Mouse (Mus musculus) lung, postnatal 25 days (tissue): ENCODE measurements around the gene Ccl25.
A peak's percentile ranks its signal among the peaks of the same experiment; 100 is the strongest.

ENCODE experiments used
- DNase-seq: peaks from one replicate; pipeline ENCODE4 v3.0.0; 2022; ENCODE audit warnings: low spot score

The Ccl25 gene

DNA sequence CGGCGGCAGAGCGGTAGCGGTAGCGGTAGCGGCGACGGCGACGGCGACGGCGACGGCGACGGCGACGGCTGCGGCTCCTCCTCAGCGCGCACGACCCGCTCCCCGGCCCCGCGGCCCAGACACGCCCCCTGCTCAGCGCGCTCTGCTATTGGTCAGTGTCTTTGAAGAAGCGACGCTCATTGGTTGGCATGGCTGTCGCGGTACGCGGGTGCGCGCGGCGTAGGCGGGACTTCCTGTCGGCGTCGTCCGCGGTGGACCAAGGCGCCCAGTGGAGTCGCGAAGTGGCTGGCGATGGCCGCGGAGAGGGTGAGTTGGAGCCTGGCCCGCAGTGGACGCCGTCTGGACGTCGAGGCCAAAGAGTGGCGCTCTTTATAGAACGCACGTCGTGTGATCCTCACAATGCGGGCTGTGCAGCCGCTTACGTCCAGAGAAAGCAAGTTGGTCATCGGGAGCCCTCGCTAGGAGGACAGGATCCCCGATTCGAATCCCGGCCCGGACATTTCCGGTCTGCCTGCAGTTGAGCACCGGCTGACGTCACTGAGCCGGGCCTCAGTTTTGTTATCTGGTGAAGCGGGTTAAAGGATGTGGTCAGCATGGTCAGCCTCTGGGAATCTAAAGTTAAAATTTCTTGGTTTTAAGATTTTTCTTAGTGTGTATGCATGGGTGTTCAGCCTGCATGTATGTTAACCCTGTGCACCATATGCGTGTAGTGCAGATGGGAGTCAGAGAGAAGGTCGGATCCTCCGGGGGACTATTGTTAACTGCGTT lies at the start of gene Ccl25, which contains the start of gene Elavl1:
Gene Ccl25 (plus strand): TSS at position 228 of the 768 bp plus-strand sequence.
Gene Elavl1 (minus strand): TSS at position 431 of the 768 bp plus-strand sequence.
- DNase-seq: peak; percentile 95

DNA sequence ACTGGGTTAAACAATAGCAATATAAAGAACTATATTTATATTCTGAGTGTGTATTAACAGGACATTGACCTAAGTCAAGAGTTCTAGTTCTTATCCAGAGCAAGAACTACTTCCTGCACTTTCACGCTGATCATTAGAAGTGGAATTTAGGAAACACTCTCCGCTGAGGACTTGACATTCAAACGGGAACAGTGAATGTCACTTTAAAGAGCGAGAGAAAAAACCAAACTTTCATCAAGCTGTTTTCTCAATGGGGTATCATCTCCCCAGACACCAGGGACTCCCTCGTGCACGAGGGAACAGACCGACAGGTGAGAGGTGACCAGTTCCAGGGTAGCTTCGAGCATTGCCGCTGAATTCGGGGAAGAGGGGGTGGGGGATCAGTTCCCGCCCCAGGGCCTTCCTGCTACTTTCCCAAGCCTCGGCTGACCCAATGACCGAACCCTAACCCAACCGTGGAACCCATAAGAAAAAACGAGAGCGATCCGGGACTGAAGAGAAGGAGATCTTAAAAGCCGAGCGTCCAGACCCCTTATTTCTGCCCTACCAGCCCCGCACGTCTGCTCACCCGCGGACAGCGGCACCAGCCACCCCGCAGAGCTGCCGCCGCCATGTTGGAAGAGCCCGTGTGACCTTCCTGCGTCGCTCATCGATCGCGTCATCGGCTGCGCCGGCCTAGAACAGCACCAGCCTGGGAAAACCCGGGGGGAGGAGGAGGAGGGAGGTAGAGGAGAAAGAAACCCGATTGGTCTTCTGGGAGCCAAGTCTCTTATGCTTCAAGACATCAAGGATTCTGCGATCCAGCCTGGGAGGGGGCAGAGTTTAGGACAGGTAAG lies 49.5 kb upstream of the Ccl25 start, which contains the start of gene Timm44:
Gene Timm44 (minus strand): TSS at position 639 of the 836 bp plus-strand sequence.
- peak; percentile 95 for DNase-seq

DNA sequence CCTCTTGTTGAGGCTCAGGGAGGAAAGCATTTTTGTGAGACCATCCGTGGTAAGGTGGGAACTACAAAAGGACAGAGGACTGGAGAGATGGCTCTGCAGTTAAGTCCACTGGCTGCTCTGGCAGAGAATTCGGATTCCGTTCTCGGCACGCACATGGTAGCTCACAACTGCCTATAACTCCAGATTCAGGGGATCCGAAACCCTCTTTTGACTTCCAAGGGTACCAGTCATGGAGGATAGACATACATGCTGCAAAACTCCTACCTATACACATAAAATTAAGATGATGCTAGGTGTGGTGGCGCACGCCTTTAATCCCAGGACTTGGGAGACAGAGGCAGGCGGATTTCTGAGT lies 48.9 kb upstream of the Ccl25 start:
- DNase-seq: no peak

DNA sequence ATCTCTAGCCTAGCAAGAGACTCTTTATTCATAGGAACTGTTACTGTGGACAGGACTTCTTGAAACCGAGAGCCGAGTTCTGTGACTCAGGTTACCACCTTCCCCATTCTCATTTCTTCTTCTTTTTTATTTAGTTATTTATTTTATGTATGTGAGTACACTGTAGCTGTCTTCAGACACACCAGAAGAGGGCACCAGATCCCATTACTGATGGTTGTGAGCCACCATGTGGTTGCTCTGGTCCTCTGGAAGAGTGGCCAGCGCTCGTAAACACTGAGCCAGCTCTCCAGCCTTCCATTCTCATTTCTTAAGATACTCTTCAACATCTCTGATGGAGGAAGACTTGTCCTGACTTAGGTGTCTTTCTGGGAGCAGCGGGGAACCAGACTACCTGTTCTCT lies 32.3 kb upstream of the Ccl25 start:
- no peak for DNase-seq

DNA sequence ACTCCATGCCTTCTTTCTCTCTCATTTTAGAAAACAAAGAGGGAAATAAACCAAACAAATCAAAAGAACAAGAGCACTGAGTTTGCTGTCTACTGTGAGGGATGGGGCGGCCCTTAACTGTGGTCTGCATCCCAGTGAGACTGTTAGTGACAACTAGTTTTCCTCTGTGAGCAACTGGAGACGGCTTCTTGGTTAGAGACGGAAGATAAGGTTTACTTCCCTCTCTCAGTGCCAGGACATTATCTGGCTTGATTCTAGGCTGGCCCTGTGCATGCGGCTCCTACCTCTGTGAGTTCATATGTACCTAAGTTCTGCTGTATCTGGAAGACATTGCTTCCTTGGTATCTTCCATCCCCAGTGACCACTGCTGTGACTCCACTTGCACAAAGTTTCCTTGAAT lies 27.2 kb upstream of the Ccl25 start:
- no peak for DNase-seq

DNA sequence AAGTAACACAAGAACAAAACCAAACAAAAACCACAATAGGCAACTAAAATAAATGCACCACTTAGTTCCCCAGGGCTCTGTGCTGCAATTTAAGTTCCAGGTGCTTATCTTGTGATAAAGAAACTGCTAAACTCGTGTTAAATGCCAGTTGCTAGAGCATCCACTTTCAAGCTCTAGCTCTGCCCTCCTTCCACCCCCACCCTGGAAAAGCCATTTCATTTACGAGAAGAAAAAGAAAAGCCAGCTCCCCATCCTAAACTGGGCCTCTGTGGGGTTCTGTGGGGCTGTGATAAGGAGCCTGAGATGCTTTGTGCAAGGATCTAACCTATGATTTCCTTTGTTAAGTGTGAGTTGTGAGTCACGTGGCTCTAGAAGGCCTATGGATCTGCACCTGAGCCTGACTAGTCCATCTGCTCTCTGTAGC lies 20.9 kb upstream of the Ccl25 start:
- no peak for DNase-seq

DNA sequence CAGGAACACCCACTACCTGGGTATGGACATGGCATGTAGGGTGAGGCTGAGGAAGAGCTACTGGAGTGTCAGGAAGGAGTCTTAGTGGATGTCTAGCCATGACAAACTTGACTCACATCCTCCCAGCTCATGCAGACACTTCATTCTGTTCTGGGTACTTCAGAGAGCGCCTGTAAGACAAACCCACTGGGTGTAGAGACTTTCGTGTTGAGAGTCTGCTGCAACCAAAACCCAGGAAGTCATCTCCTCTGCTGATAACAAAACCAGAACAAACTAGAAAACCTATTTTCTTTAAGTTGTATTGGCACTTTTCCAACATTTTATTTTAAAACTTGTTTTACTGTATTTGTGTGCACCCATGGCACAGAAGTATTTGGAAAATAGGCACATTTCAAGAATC lies 19.2 kb upstream of the Ccl25 start:
- no peak for DNase-seq

DNA sequence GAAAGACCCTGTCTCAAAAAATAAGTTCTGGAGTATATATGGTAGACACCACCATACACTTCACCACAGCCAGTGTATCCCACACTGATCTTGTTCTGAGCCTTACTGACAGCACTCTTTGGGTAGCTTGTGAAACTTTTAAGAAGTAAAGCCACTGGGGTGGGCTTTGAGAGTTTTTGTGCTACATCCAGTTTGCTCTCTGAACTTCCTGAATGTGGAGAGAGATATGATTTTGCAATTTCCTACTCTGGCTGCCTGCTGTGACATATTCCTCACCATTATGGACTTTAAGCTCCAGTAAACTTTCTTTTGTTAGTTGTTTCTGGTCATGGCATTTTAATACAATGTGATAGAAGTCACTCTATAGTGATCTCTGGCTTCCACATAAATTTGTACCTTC lies 12.9 kb upstream of the Ccl25 start:
- no peak for DNase-seq

DNA sequence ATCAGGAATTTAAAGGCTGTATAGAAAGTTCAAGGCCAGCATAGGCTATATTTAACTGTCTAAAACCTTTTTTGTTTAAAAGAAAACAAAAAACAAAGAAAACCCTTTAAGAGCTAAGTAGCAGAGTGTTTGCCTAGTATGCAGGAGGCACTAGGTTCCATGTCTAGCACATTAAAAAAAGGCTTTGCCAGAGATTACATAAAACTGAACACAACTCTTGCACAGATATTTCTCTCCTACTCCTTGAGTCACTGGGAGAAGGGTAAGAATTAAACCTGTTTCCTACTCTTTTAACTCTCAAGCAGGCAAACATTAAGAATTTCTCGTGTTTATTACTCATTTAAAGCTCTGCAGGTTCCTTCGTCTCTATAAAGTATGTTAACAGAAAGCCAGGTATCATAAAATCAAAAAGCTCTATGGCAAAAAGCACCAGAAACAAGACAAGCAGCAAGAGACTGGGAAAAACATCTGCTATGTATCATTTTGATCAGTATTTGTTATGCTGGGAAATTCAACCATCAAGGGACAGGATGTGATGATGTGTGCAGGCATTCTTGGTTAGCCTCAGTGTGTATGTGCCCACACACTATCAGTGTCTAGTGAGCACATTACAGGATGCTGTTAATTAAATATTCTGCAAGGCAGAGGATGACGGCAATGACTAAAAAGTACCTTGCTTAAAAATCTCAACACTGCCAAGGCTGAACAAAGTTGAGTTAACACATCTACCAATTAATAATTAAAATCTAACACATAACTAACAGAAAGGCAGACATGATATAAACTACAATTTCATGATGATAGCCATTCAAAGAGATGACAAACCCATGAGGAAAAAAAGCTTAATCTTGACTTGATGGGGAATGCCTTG lies 11.5 kb upstream of the Ccl25 start:
- peak; percentile 7 for DNase-seq

DNA sequence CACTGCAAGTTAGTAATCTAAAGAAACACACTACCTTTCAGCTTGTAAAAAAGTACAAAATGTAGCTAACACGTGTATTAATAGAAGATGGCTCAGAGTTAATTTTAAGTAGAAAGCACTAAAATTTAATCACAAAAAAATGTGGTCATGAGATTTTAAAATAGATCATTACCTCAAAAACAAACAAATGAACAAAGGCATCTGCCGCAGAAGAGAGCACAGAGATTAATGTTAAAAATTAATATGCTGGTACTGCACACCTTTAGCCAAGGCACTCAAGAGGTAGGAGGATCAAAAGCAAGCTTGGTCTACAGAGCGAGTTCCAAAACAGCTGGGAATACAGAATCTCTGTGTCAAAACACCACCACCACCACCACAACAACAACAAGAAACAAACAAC lies 10.2 kb upstream of the Ccl25 start:
- no peak for DNase-seq

DNA sequence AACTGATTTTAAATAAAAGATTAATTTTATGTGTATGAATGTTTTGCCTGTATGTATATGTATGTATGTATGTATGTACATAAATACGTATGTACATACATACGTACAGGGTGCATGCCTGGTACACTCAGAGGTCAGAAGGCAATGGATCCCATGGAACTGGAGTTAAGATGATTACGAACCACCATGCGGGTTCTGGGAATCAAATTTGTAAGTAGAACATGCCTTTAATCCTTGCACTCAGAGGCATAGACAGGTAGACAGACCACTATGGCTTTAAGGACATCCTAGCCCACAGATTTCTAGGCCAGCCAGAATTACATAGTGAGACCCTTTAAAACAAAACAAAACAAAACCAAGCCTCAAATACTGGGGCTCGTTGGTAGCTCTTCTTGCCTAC lies 6.9 kb upstream of the Ccl25 start:
- no peak for DNase-seq

DNA sequence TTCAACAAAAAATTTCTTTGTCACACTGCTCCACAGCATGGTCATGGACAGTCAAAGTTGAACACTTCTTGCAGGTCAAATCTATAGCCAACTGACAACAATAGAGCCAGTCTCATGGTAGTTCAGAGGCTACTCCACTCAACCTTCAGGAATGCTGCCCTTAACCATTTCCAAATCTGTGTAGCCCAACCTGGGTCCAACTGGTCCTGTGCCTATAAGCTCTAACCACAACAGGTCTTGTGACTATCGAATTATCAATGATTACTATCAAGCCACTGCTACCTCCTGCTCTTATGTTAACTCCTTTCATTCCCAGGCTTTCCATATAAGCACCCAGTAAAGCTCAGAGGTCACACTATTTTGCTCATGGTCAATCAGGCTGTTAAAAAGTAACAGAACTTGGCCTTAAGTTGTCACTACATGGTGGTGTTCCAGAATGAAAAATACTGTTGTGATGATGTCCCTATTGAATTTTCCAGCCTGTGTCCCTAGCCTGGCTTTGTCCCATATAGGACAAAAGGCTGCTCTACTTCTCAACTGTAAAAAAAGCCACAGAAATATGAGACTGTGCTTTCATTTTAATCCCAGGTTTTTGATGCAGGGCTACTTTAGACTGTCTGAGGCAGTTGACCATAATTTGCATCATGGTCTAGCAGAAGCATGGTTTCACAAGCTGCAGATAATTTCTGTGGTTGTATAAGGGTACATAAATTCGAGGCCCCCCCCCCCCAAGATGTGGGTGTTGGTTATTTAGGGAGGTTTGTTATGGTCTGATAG lies 6.0 kb upstream of the Ccl25 start:
- no peak for DNase-seq

DNA sequence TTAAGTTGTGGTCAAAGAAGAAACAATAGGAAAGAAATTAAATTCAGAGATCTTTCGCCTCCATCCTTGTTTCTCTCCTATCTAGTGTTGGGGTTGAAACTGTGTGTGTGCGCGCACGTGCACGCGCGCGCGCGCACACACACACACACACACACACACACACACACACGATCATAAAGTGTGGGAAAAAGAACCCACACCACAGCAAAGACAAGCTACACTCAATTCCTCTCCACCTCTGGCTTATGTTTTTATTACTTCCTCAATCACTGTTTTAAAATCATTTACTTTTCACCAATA lies 5.5 kb upstream of the Ccl25 start:
- DNase-seq: no peak

DNA sequence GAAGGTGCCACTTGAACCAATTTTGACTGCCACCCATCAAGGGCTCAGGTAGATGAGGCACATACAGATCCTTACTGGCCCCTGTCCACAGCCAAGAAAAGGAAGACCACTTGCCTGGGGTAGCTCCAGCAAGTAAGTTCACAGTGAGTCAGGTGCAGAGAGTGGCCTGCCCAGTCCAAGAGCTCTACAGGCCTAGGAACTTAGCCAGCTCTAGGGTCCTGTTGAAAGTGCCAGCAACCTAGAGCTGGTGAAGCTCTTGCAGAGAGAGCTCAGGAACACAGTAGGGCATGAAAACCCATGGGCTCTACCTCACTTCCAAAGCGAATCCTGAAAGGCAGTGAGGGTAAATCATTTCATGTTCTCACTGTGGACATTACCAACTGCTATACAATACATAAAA lies 4.6 kb upstream of the Ccl25 start:
- DNase-seq: no peak

DNA sequence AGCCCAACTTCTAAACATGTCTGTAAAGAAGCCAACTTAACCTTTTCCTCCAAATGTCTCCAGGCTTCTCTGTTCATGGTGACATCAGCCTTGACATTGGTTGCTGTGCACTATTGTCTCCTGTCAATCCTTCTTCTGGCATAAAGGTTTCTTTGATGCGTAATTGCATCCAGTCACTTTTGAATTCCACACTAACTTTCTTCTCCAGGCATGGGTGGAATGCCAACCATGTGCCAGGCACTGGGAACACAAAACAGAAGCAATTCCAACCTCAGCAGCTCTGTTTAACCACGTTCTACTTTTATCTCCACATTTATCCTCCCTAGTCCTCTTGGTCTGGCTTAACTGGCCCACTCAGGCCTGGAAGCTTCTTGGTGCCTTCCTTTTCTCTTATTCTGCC lies 4.0 kb upstream of the Ccl25 start:
- no peak for DNase-seq

DNA sequence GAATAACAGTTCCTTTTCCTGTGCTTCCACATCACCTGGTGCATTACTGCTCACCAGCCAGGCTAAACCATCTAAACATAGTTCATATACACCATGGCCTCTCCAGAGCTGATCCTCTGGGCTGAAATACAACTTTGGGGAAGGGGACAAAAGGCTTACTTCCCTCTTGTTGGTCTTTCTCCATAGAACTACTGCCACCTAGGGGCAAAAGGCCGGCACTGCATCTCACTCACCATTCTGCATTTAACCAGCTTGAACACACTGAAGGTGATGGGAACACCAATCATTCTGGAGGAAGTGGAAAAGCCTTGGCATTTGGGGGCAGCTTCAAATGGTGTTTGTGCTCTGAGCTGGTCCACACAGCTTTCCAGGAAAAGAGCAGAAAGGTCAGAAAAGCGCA lies 2.5 kb upstream of the Ccl25 start:
- DNase-seq: peak; percentile 85

DNA sequence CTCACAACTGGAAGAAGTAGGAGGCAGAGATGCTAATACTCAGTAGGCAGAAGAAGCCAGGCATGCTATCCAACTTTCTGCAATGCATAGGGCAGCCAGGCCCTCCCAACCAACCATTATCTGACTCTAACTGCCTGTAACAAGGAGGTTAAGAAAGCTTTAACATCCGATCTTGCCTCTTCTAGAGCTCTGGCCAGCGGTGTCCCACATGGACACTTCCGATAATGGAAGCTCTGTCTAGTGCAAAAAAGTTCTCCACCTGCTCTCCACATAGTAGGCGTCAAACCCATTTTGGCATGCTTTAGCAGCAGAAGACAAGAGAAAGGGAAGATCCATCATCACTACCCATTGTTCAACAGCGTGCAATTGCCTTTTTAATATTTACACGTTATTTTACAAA lies 1.1 kb upstream of the Ccl25 start:
- no peak for DNase-seq

DNA sequence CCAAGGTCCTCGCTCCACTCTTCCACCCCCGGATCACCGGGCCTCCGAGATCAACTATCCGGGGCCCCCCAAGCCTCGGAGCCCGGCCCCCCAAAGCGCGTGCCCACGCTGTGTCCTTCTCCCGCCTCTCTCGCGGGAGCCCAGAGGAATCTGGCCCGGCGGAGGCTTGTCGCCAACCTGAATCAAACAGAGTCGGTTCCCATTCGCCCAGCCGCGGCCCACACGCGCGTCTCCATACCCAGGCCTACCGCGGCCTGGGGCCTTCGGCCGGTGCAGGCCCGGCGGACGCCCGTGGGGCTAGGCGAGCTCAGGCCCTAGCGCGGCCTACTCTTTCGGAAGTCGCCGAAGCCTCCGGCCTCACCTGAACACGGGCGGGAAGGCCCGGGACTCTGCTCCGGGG lies 485 bp upstream of the Ccl25 start:
- peak; percentile 23 for DNase-seq

DNA sequence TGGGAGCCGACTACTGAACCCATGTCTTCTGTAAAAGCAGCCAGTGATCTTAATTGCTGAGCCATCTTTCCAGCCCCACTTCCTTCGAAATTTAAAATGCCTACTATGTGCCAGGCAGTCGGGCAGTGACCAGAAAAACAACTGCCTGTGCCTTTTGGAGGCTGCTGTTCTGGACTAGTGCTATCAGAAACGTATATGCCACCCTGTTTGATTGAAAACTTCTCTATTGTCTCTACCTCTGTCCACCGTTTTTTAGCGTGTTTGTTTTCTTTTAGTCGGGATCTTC lies 684 bp downstream of the Ccl25 start:
- no peak for DNase-seq

DNA sequence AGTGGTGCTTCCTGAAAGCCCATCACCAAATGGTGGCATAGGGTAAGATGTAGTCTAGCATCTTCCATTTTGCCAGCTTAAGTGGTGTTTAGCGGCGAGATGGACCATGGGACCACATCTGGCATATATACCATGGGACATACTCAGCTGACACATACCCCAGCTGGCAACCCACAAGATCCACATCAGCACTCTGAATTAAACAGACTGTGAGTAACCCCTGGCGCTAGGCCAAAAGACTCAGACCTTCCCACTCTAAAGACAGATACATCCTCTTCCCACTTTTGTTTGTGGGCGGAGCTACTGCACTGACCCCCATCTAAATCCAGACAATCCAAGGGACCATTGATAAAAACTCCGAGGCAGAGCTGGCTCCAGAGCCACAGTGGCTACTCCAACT lies 4.0 kb downstream of the Ccl25 start:
- DNase-seq: no peak

DNA sequence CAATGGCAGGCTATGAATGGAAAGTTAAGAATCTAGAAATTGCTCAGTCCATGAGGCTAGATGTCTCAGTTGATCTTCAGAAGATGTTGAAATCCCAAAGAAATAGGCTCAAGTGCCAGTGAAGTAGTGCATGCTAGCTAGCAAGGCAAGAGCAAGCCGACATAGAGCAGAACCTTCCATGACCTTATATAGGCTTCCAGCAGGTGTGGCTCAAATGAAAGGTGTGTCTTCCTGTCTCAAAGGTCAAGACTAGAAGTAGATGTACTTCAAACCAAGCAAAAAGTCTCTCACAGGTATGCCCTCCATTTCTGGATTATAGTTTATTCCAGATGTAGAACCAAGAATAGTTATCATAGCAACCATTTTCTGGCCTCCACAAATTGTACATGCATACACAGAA lies 9.0 kb downstream of the Ccl25 start:
- DNase-seq: no peak

DNA sequence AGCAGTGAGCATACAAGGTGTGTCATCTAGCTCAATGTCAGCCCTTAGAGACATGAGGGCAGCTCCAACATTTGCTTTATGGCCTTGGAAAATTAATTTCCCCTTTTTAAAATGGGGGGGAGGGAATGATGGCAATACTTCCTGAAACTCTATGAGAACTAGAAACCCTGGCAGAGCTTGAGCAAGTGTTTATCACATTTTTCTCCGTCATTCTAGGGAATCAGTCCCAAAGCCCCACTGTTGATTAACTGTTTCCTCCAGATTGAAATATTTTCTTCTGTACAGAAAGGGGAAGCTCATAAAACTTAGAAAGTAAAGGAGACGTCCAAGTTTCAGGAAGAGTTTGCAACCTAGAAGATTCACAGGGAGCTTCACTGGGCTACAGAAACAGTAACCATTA lies 10.7 kb downstream of the Ccl25 start:
- DNase-seq: no peak
